ENCODE assay signal across 12 mouse cellular contexts in genomic region chr4:117392391-117392790, GRCm38 (mm10).
A peak's percentile ranks its signal among the peaks of the same experiment; 100 is the strongest.
DNase-seq lines count a peak whose midpoint lies in the region; ATAC-seq and TF ChIP-seq lines count a peak whose summit lies in the region.
"Had no signal": no experiment of that assay in that cellular context is flagged by ENCODE, and none has a peak within 500 bp of the region (broad histone marks: within the 10 kb centered on the region; RNA-seq: fewer than 3 reads in every experiment).

No protein-coding gene starts in this region.

- no peak for TF ChIP-seq POLR2A in MEL (IDR thresholded peaks at IDR 0.05; ENCODE audit: control insufficient read depth in 1 of 2, insufficient read depth in 1 of 2, low read depth in 1 of 2, low read length in 2 of 2, poor library complexity in 1 of 2)

- peaks cover 98% of the 10 kb centered on the region for H3K27me3 ChIP-seq in hindbrain, embryonic 10.5 days (ENCODE audit: insufficient read depth, poor library complexity, severe bottlenecking)
- H3K27me3 ChIP-seq in hindbrain, postnatal 0 days (ENCODE audit: insufficient read depth, low read length): peaks cover 14% of the 10 kb centered on the region; the same call in 1 of the 2 replicates
- H3K27me3 ChIP-seq in MEL (ENCODE audit: control insufficient read depth in 1 of 2, insufficient read depth in 2 of 2, low read length in 2 of 2): no peaks in the 10 kb centered on the region; a peak in 1 of 4 replicates
- H3K27me3 ChIP-seq in forebrain, embryonic 14.5 days (replicated peaks; ENCODE audit: control insufficient read depth, insufficient read depth, low read length): peaks cover 6% of the 10 kb centered on the region; the same call in 1 of the 2 replicates
- H3K27me3 ChIP-seq in liver, embryonic 14.5 days (ENCODE audit: control insufficient read depth, insufficient read depth, low read length): no peaks in the 10 kb centered on the region

- no peak for ATAC-seq in hindbrain, postnatal 0 days
- no peak for ATAC-seq in forebrain, embryonic 14.5 days
- ATAC-seq in liver, embryonic 14.5 days (ENCODE audit: insufficient read depth): peak; percentile 45; the same call in 1 of the 2 replicates
- ATAC-seq in erythroblast, adult 5-6 weeks (replicated peaks; ENCODE audit: low FRiP score, poor library complexity, severe bottlenecking): no peak
- no peak for ATAC-seq in inflammation-experienced regulatory T-cells, adult 6 months
- ATAC-seq: CD4-positive, CD25-positive, alpha-beta regulatory T cell, adult 4 months; lung, postnatal 0 days had no signal

- WGBS in hindbrain, embryonic 10.5 days: 31% methylated on average over 2 of the region's 2 CpGs
- WGBS in hindbrain, postnatal 0 days: 39% methylated on average over 2 of the region's 2 CpGs
- WGBS in forebrain, embryonic 14.5 days: 46% methylated on average over 2 of the region's 2 CpGs
- 25% methylated on average over 2 of the region's 2 CpGs for WGBS in liver, embryonic 14.5 days (ENCODE audit: insufficient replicate concordance)

- no peaks in the 10 kb centered on the region for H3K36me3 ChIP-seq in hindbrain, embryonic 10.5 days
- no peaks in the 10 kb centered on the region for H3K36me3 ChIP-seq in hindbrain, postnatal 0 days (ENCODE audit: insufficient read depth, low read length)
- peaks cover 0 to 12% of the 10 kb centered on the region in 2 experiments; a peak in 2 of 4 replicates for H3K36me3 ChIP-seq in MEL (ENCODE audit: control insufficient read depth in 1 of 2, insufficient read depth in 2 of 2, low read length in 2 of 2)
- no peaks in the 10 kb centered on the region for H3K36me3 ChIP-seq in forebrain, embryonic 14.5 days (ENCODE audit: control insufficient read depth, insufficient read depth, low read length)
- no peaks in the 10 kb centered on the region for H3K36me3 ChIP-seq in liver, embryonic 14.5 days (replicated peaks; ENCODE audit: control insufficient read depth, insufficient read depth, low read depth)

- H3K27ac ChIP-seq in hindbrain, embryonic 10.5 days: peak overlapping the region; percentile 70
- H3K27ac ChIP-seq in hindbrain, postnatal 0 days: no peak overlapping the region
- H3K27ac ChIP-seq in MEL (ENCODE audit: control insufficient read depth, low read depth, low read length): no peak overlapping the region
- peak overlapping the region; percentile 44; the same call in 1 of the 2 replicates for H3K27ac ChIP-seq in forebrain, embryonic 14.5 days (ENCODE audit: low read depth, low read length)
- H3K27ac ChIP-seq in liver, embryonic 14.5 days: no peak overlapping the region

- TF ChIP-seq EP300 in MEL (IDR thresholded peaks at IDR 0.05; ENCODE audit: low read depth in 1 of 2, low read length in 2 of 2): no peak
- no peak for TF ChIP-seq EP300 in liver, embryonic 14.5 days (IDR thresholded peaks at IDR 0.05; ENCODE audit: low read depth)

- no peaks in the 10 kb centered on the region; the same call in 1 of the 2 replicates for H3K79me2 ChIP-seq in MEL (ENCODE audit: control insufficient read depth, insufficient read depth, low read length, poor library complexity)

- no peak for TF ChIP-seq CTCF in hindbrain, postnatal 0 days (IDR thresholded peaks at IDR 0.05; ENCODE audit: low read depth)
- TF ChIP-seq CTCF in MEL (IDR thresholded peaks at IDR 0.05 in 2 of 3, conservative IDR thresholded peaks at IDR 0.05 in 1 of 3; ENCODE audit: control insufficient read depth in 1 of 3, insufficient read depth in 1 of 3, low read depth in 2 of 3, low read length in 3 of 3, poor library complexity in 1 of 3, severe bottlenecking in 1 of 3): no peak
- TF ChIP-seq CTCF in liver, embryonic 14.5 days (IDR thresholded peaks at IDR 0.05; ENCODE audit: low read depth): no peak

- no peak overlapping the region for H3K4me2 ChIP-seq in hindbrain, postnatal 0 days (ENCODE audit: low read depth, low read length)
- peak overlapping the region; percentile 5; the same call in 1 of the 2 replicates for H3K4me2 ChIP-seq in forebrain, embryonic 14.5 days (ENCODE audit: low read length)
- peak overlapping the region; percentile 48; the same call in 1 of the 2 replicates for H3K4me2 ChIP-seq in liver, embryonic 14.5 days (ENCODE audit: low read depth)

- peak overlapping the region; percentile 10; the same call in 1 of the 2 replicates for H3K4me3 ChIP-seq in hindbrain, embryonic 10.5 days
- no peak overlapping the region for H3K4me3 ChIP-seq in hindbrain, postnatal 0 days (ENCODE audit: low read length)
- no peak overlapping the region for H3K4me3 ChIP-seq in MEL (ENCODE audit: control insufficient read depth in 1 of 2, insufficient read depth in 1 of 2, low read depth in 2 of 2, low read length in 2 of 2)
- H3K4me3 ChIP-seq in forebrain, embryonic 14.5 days (ENCODE audit: low read depth, low read length): no peak overlapping the region
- H3K4me3 ChIP-seq in liver, embryonic 14.5 days (ENCODE audit: insufficient read depth in 1 of 2, low read depth in 2 of 2, low read length in 2 of 2): no peak overlapping the region

- no peak for TF ChIP-seq RAD21 in MEL (IDR thresholded peaks at IDR 0.05; ENCODE audit: low read depth, low read length)

- no peak overlapping the region for H3K9ac ChIP-seq in hindbrain, postnatal 0 days (replicated peaks; ENCODE audit: low read length)
- H3K9ac ChIP-seq in MEL (ENCODE audit: control insufficient read depth, low read depth, low read length, poor library complexity, severe bottlenecking): no peak overlapping the region
- no peak overlapping the region for H3K9ac ChIP-seq in forebrain, embryonic 14.5 days (ENCODE audit: low read length)
- no peak overlapping the region for H3K9ac ChIP-seq in liver, embryonic 14.5 days (replicated peaks)

- no peak for DNase-seq in hindbrain, embryonic 10.5 days (ENCODE audit: low spot score)
- DNase-seq in hindbrain, postnatal 0 days (ENCODE audit: low spot score): no peak
- peak; percentile 38 for DNase-seq in MEL (ENCODE audit: low read depth, low spot score)
- DNase-seq in forebrain, embryonic 14.5 days (ENCODE audit: low spot score): no peak
- DNase-seq in liver, embryonic 14.5 days (ENCODE audit: low read depth in 3 of 3, low spot score in 3 of 3): peak in 2 of 3 experiments; percentile 6 to 11
- DNase-seq in T-cell, adult 2 months (ENCODE audit: low spot score): no peak
- DNase-seq: cerebellum, postnatal 36 days; heart, postnatal 14 days had no signal

- H3K4me1 ChIP-seq in hindbrain, embryonic 10.5 days (replicated peaks): peaks cover 52% of the 10 kb centered on the region
- H3K4me1 ChIP-seq in hindbrain, postnatal 0 days (ENCODE audit: insufficient read depth, low read length): peaks cover 3% of the 10 kb centered on the region; the same call in 1 of the 2 replicates
- peaks cover 3 to 18% of the 10 kb centered on the region in 2 experiments; a peak in 3 of 4 replicates for H3K4me1 ChIP-seq in MEL (ENCODE audit: control insufficient read depth in 1 of 2, insufficient read depth in 2 of 2, low read length in 2 of 2)
- H3K4me1 ChIP-seq in forebrain, embryonic 14.5 days (ENCODE audit: control insufficient read depth, insufficient read depth, low read length): peaks cover 16% of the 10 kb centered on the region
- peaks cover 0 to 7% of the 10 kb centered on the region in 2 experiments; a peak in 1 of 4 replicates for H3K4me1 ChIP-seq in liver, embryonic 14.5 days (replicated peaks; ENCODE audit: control insufficient read depth in 2 of 2, insufficient read depth in 2 of 2, low read length in 1 of 2)

- no peaks in the 10 kb centered on the region for H3K9me3 ChIP-seq in hindbrain, embryonic 10.5 days
- no peaks in the 10 kb centered on the region for H3K9me3 ChIP-seq in hindbrain, postnatal 0 days (ENCODE audit: low read length)
- no peaks in the 10 kb centered on the region for H3K9me3 ChIP-seq in MEL (replicated peaks; ENCODE audit: insufficient read depth, low read length)
- no peaks in the 10 kb centered on the region for H3K9me3 ChIP-seq in forebrain, embryonic 14.5 days (replicated peaks; ENCODE audit: control insufficient read depth, low read length)
- no peaks in the 10 kb centered on the region for H3K9me3 ChIP-seq in liver, embryonic 14.5 days (ENCODE audit: control insufficient read depth, low read length)

TF ChIP-seq in MEL, 35 proteins besides CTCF, POLR2A, EP300 and RAD21:
- TF ChIP-seq NRF1 (IDR thresholded peaks at IDR 0.05; ENCODE audit: insufficient read depth, low read depth, low read length, poor library complexity, severe bottlenecking): no peak
- no peak for TF ChIP-seq ETS1 (IDR thresholded peaks at IDR 0.05; ENCODE audit: low read depth, low read length)
- no peak for TF ChIP-seq SIN3A (IDR thresholded peaks at IDR 0.05; ENCODE audit: low read length)
- no peak for TF ChIP-seq NELFE (IDR thresholded peaks at IDR 0.05; ENCODE audit: low read depth, low read length)
- 0 out of 2 replicates have a peak, but pooled peaks have one; percentile 30 for TF ChIP-seq GATA1 (IDR thresholded peaks at IDR 0.05; ENCODE audit: low read depth, low read length)
- TF ChIP-seq MAFK (IDR thresholded peaks at IDR 0.05; ENCODE audit: borderline replicate concordance, low read depth, low read length): no peak
- peak; percentile 14; the same call in 1 of the 2 replicates for TF ChIP-seq TAL1 (IDR thresholded peaks at IDR 0.05; ENCODE audit: low read length)
- no peak for TF ChIP-seq MEF2A (IDR thresholded peaks at IDR 0.05; ENCODE audit: extremely low read depth, insufficient replicate concordance, low read depth, low read length, poor library complexity, severe bottlenecking)
- no peak for TF ChIP-seq JUND (IDR thresholded peaks at IDR 0.05; ENCODE audit: low read depth, low read length)
- no peak for TF ChIP-seq SMC3 (IDR thresholded peaks at IDR 0.05; ENCODE audit: low read depth, low read length)
- no peak for TF ChIP-seq MAX (IDR thresholded peaks at IDR 0.05; ENCODE audit: low read length)
- TF ChIP-seq TCF12 (IDR thresholded peaks at IDR 0.05; ENCODE audit: low read depth, low read length): 0 out of 2 replicates have a peak, but pooled peaks have one; percentile 7

Comparison
In these comparisons a context has a peak if more than half of its experiments do, and no peak if none do; other contexts are left out.
1. H3K27ac ChIP-seq: peak in hindbrain, embryonic 10.5 days (single experiment) and forebrain, embryonic 14.5 days (single experiment); none in hindbrain, postnatal 0 days (single experiment), MEL (single experiment) and liver, embryonic 14.5 days (single experiment).
2. DNase-seq: peak in MEL (single experiment) and liver, embryonic 14.5 days (2 of 3); none in hindbrain, embryonic 10.5 days (single experiment), hindbrain, postnatal 0 days (single experiment), forebrain, embryonic 14.5 days (single experiment) and T-cell, adult 2 months (single experiment).